Mouse (Mus musculus): ENCODE results near the gene Gm28729. TPM values are rescaled to one million over a fixed set of nuclear protein-coding genes. Genes with fewer than 3 reads are reported as not detected.
"Not testable (repeated sequence)": the region's sequence is repeated elsewhere in the genome, so short reads cannot be mapped to it uniquely, and the experiment has no call there.

Gm28729 gene
- polyA plus RNA-seq, 1 experiment from 2014 or later = not detected

GRCm38 (mm10) chr9:96523148-96523547 lies 1.9 kb downstream of the Gm28729 start:
- ATAC-seq (ENCODE audit: insufficient read depth) = no peak
- no peaks in the 10 kb centered on the region for H3K36me3 ChIP-seq (ENCODE audit: insufficient read depth)
- no peak overlapping the region for H3K4me2 ChIP-seq
- 84% methylated on average over 5 of the region's 5 CpGs for WGBS
- no peaks in the 10 kb centered on the region for H3K4me1 ChIP-seq (ENCODE audit: insufficient read depth)
- H3K27me3 ChIP-seq (ENCODE audit: insufficient read depth, low read length) = no peaks in the 10 kb centered on the region
- no peak overlapping the region for H3K9ac ChIP-seq
- no peak for DNase-seq
- no peak overlapping the region for H3K4me3 ChIP-seq (ENCODE audit: low read depth, low read length)
- H3K27ac ChIP-seq (ENCODE audit: low read depth) = no peak overlapping the region
- H3K9me3 ChIP-seq (ENCODE audit: low read depth, low read length) = no peaks in the 10 kb centered on the region
- 0 out of 2 replicates have a peak, but pooled peaks have one; percentile 8 for TF ChIP-seq CTCF (IDR thresholded peaks at IDR 0.05; ENCODE audit: low read depth)

GRCm38 (mm10) chr9:96521574-96521973 lies 3.5 kb downstream of the Gm28729 start:
- H3K4me1 ChIP-seq (ENCODE audit: insufficient read depth); H3K4me2 ChIP-seq; H3K27ac ChIP-seq (ENCODE audit: low read depth); H3K9me3 ChIP-seq (ENCODE audit: low read depth, low read length); DNase-seq; H3K27me3 ChIP-seq (ENCODE audit: insufficient read depth, low read length); ATAC-seq (ENCODE audit: insufficient read depth); H3K36me3 ChIP-seq (ENCODE audit: insufficient read depth); H3K4me3 ChIP-seq (ENCODE audit: low read depth, low read length); H3K9ac ChIP-seq: not testable (repeated sequence)
- TF ChIP-seq CTCF (IDR thresholded peaks at IDR 0.05; ENCODE audit: low read depth) = peak; percentile 40
- 80% methylated on average over 2 of the region's 2 CpGs for WGBS

DNA sequence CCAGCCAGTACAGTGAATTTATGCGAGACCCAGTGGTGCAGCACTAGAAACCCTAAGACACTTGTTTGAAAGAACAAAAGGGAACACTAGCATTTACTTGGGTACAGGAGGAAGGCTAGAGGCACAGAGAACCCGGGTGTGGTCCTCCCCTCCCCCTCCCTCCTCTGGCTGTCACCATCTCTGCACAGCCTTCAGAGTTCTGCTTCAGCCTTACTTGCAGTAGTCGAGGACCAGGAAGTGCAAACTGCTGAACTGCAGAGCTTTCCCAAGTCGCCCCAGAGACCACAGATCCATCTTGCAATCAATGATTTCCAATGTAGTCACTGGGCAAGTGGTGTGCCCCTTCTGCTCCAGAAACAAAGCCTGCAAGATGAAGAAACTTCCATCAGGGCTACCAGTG lies 7.6 kb downstream of the Gm28729 start:
- Histone ChIP-seq H3K4me1 (ENCODE audit: insufficient read depth) (no peaks in the 10 kb centered on the region), H3K4me3 (ENCODE audit: low read depth, low read length) (no peak overlapping the region), H3K27ac (ENCODE audit: low read depth) (no peak overlapping the region), H3K9ac (no peak overlapping the region), H3K27me3 (ENCODE audit: insufficient read depth, low read length) (no peaks in the 10 kb centered on the region), H3K36me3 (ENCODE audit: insufficient read depth) (no peaks in the 10 kb centered on the region), H3K9me3 (ENCODE audit: low read depth, low read length) (no peaks in the 10 kb centered on the region), H3K4me2 (no peak overlapping the region)
- no peak for TF ChIP-seq CTCF (IDR thresholded peaks at IDR 0.05; ENCODE audit: low read depth)
- DNase-seq (no peak), ATAC-seq (ENCODE audit: insufficient read depth) (no peak)
- WGBS = 30% methylated on average over 4 of the region's 4 CpGs

DNA sequence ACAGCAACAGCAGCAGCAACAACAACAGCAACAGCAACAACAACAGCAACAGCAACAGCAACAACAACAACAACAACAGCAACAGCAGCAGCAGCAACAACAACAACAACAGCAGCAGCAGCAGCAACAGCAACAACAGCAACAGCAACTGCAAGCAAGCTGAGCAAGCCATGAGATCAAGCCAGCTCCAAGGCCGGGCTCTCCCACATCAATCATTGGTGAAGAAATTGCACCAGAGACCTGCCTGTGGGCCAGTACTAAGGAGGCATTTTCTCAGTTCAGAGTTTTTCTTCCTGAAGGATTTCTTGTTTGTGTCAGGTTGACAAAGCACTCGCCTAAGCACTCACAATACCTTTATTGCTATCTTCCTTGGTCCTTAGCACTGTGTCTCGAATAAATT lies 8.3 kb downstream of the Gm28729 start:
- Histone ChIP-seq H3K9me3 (ENCODE audit: low read depth, low read length) (no peaks in the 10 kb centered on the region), H3K4me1 (ENCODE audit: insufficient read depth) (no peaks in the 10 kb centered on the region), H3K27me3 (ENCODE audit: insufficient read depth, low read length) (no peaks in the 10 kb centered on the region), H3K4me3 (ENCODE audit: low read depth, low read length) (no peak overlapping the region), H3K36me3 (ENCODE audit: insufficient read depth) (no peaks in the 10 kb centered on the region), H3K9ac (no peak overlapping the region), H3K4me2 (no peak overlapping the region), H3K27ac (ENCODE audit: low read depth) (no peak overlapping the region)
- WGBS = 55% methylated on average over 3 of the region's 3 CpGs
- DNase-seq = no peak
- TF ChIP-seq CTCF (IDR thresholded peaks at IDR 0.05; ENCODE audit: low read depth) = no peak
- ATAC-seq (ENCODE audit: insufficient read depth) = no peak

GRCm38 (mm10) chr9:96515737-96516136 lies 9.3 kb downstream of the Gm28729 start:
- Histone ChIP-seq H3K4me2 (no peak overlapping the region), H3K4me3 (ENCODE audit: low read depth, low read length) (no peak overlapping the region), H3K36me3 (ENCODE audit: insufficient read depth) (no peaks in the 10 kb centered on the region), H3K9ac (no peak overlapping the region), H3K9me3 (ENCODE audit: low read depth, low read length) (no peaks in the 10 kb centered on the region), H3K27ac (ENCODE audit: low read depth) (no peak overlapping the region), H3K27me3 (ENCODE audit: insufficient read depth, low read length) (no peaks in the 10 kb centered on the region), H3K4me1 (ENCODE audit: insufficient read depth) (no peaks in the 10 kb centered on the region)
- TF ChIP-seq CTCF (IDR thresholded peaks at IDR 0.05; ENCODE audit: low read depth) = no peak
- no peak for ATAC-seq (ENCODE audit: insufficient read depth)
- DNase-seq = no peak
- 75% methylated on average over 5 of the region's 5 CpGs for WGBS

DNA sequence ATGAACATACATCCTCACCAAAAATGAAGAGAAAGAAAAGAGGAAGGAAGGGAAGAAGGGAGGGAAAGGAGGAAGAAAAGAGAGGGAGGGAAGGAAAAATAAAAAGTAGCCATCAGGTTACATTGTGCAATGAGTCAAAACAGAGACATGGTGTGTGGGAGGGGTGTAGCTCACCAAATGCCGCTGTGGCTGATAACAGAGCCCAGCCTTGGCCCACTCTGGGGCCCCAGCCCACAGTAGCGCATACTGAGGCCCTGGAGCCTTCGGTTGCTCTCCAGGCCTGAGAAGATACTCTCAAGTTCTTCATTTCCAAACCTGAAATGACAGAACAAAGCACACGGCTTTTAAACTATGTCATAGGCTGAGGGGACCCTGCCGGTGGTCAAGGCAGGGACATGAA lies 10.8 kb downstream of the Gm28729 start:
- Histone ChIP-seq H3K36me3 (ENCODE audit: insufficient read depth) (no peaks in the 10 kb centered on the region), H3K4me1 (ENCODE audit: insufficient read depth) (no peaks in the 10 kb centered on the region), H3K4me3 (ENCODE audit: low read depth, low read length) (no peak overlapping the region), H3K27ac (ENCODE audit: low read depth) (no peak overlapping the region), H3K4me2 (no peak overlapping the region), H3K27me3 (ENCODE audit: insufficient read depth, low read length) (no peaks in the 10 kb centered on the region), H3K9ac (no peak overlapping the region), H3K9me3 (ENCODE audit: low read depth, low read length) (no peaks in the 10 kb centered on the region)
- ATAC-seq (ENCODE audit: insufficient read depth) (no peak), DNase-seq (no peak)
- WGBS = 65% methylated on average over 5 of the region's 5 CpGs
- no peak for TF ChIP-seq CTCF (IDR thresholded peaks at IDR 0.05; ENCODE audit: low read depth)

DNA sequence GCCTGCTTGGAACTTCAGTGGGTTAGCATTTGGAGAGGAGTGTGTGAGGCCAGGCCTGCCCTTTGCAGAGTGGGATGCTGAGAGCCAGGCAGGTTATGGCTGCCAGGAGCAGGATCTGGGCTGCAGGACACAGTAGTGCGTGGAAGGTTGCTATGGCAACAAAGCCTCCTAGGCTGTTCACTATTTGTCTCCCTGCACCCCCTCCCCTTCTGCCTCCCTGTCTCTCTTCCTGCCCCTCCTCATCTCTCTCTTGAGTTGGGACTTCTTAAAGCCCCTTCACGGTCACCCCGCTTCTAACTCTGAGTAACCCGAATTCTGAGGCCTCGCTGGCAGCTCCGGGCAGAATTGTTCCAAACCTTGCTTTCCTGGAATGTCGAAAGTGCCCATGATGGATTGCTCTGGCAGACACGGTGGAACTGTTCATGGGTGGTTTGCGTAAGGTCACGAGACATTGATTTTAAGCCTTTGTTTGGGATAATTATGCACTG lies 19.0 kb downstream of the Gm28729 start:
- Histone ChIP-seq H3K4me2 (peak overlapping the region; percentile 25; the same call in 1 of the 2 replicates), H3K4me3 (ENCODE audit: low read depth, low read length) (no peak overlapping the region), H3K9me3 (ENCODE audit: low read depth, low read length) (no peaks in the 10 kb centered on the region), H3K36me3 (ENCODE audit: insufficient read depth) (no peaks in the 10 kb centered on the region), H3K9ac (no peak overlapping the region), H3K27me3 (ENCODE audit: insufficient read depth, low read length) (no peaks in the 10 kb centered on the region), H3K4me1 (ENCODE audit: insufficient read depth) (no peaks in the 10 kb centered on the region), H3K27ac (ENCODE audit: low read depth) (no peak overlapping the region)
- peak; percentile 91 for ATAC-seq (ENCODE audit: insufficient read depth)
- peak; percentile 67 for DNase-seq
- WGBS = 8% methylated on average over 10 of the region's 10 CpGs
- TF ChIP-seq CTCF (IDR thresholded peaks at IDR 0.05; ENCODE audit: low read depth) = no peak

DNA sequence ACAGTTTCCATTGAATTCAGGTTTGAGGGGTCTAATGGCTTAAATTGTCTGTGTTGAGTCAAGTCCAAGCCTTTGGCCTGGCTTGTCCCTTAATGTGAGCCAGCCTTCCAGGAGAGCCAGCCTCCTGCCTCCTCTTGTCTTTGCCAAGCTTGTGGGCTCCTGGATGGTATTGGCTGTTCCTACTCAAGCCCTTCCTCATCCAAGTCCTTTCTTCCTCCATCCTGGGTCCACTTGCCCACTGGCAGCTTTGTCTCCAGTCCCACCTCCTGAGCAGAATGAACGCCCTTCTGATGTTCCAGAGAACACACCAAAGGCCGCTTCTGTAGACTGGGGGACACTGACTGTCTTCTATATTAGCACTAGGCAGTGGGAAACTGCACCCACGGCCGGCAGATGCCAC lies 19.9 kb downstream of the Gm28729 start:
- no peak overlapping the region for H3K4me2 ChIP-seq
- H3K9me3 ChIP-seq (ENCODE audit: low read depth, low read length) = no peaks in the 10 kb centered on the region
- ATAC-seq (ENCODE audit: insufficient read depth) (no peak), DNase-seq (no peak)
- H3K27ac ChIP-seq (ENCODE audit: low read depth) = no peak overlapping the region
- H3K4me3 ChIP-seq (ENCODE audit: low read depth, low read length) = no peak overlapping the region
- no peak for TF ChIP-seq CTCF (IDR thresholded peaks at IDR 0.05; ENCODE audit: low read depth)
- no peak overlapping the region for H3K9ac ChIP-seq
- 92% methylated on average over 4 of the region's 4 CpGs for WGBS
- no peaks in the 10 kb centered on the region for H3K27me3 ChIP-seq (ENCODE audit: insufficient read depth, low read length)
- no peaks in the 10 kb centered on the region for H3K4me1 ChIP-seq (ENCODE audit: insufficient read depth)
- H3K36me3 ChIP-seq (ENCODE audit: insufficient read depth) = no peaks in the 10 kb centered on the region

Measured in lung, embryonic 14.5 days (tissue).